Mouse (Mus musculus) CH12.LX (cell line): ENCODE data around the gene Pcdh9. TPM values are rescaled to one million over a fixed set of nuclear protein-coding genes. Genes with fewer than 3 reads are reported as not detected.

Experiments
- DNase-seq: peaks from one replicate; pipeline ENCODE4 v3.0.0-alpha.2; 2013; ENCODE audit errors: extremely low read depth
- H3K27ac ChIP-seq: 2 replicates; pipeline ENCODE4 v1.5.1; 2012; ENCODE audit warnings: low read depth, mild to moderate bottlenecking, control low read depth, moderate library complexity; ENCODE audit not compliant: insufficient read depth
- H3K27me3 ChIP-seq: replicated peaks from 2 replicates; pipeline ENCODE3; 2012; ENCODE audit warnings: inconsistent platforms
- H3K36me3 ChIP-seq, 2 experiments: replicated peaks in 1 of 2; 2 replicates each; pipeline versions ENCODE3 to v1.6.1; 2012; ENCODE audit warnings: inconsistent platforms in 1 of 2, low read length in 1 of 2, mild to moderate bottlenecking in 1 of 2, mixed read lengths in 1 of 2, moderate library complexity in 1 of 2; ENCODE audit not compliant: control insufficient read depth in 1 of 2, insufficient read depth in 1 of 2
- H3K4me1 ChIP-seq, 2 experiments: 2 replicates each; pipeline ENCODE4 v1.6.1; 2012; ENCODE audit warnings: inconsistent platforms in 1 of 2, moderate library complexity in 1 of 2; ENCODE audit not compliant: insufficient read depth in 2 of 2, control insufficient read depth in 1 of 2
- H3K4me2 ChIP-seq: 2 replicates; pipeline ENCODE4 v1.6.1; 2012; ENCODE audit warnings: low read depth, mild to moderate bottlenecking, control low read depth; ENCODE audit not compliant: poor library complexity, insufficient read depth, severe bottlenecking
- H3K4me3 ChIP-seq, 3 experiments: fragments of 150-350 bp in 1 of 3; sonication (generic) in 1 of 3; replicated peaks in 1 of 3; 2 replicates each; pipeline versions ENCODE3 to v1.5.1; 2011 to 2012; ENCODE audit warnings: low read depth in 2 of 3, low read length in 2 of 3, mild to moderate bottlenecking in 2 of 3, moderate library complexity in 2 of 3, control low read depth in 1 of 3, improper control_type of control experiment in 1 of 3, inconsistent platforms in 1 of 3, mixed read lengths in 1 of 3; ENCODE audit not compliant: poor library complexity in 1 of 3
- H3K79me2 ChIP-seq: replicated peaks from 2 replicates; pipeline ENCODE4 v1.6.1; 2012; ENCODE audit warnings: mild to moderate bottlenecking, moderate library complexity; ENCODE audit not compliant: control insufficient read depth, poor library complexity, insufficient read depth, severe bottlenecking; ENCODE audit errors: extremely low read depth
- H3K9ac ChIP-seq: 2 replicates; pipeline ENCODE4 v1.6.1; 2012; ENCODE audit warnings: low read depth, mild to moderate bottlenecking, control low read depth, moderate library complexity; ENCODE audit not compliant: insufficient read depth
- H3K9me3 ChIP-seq: replicated peaks from 2 replicates; pipeline ENCODE3; 2012; ENCODE audit warnings: low read length, inconsistent platforms, mixed read lengths
- BHLHE40 ChIP-seq: IDR thresholded peaks from 2 replicates; pipeline ENCODE4 v1.6.1; 2011; ENCODE audit warnings: mild to moderate bottlenecking, low read depth, low read length, improper control_type of control experiment
- CHD1 ChIP-seq: IDR thresholded peaks from 2 replicates; pipeline ENCODE4 v1.6.1; 2012; ENCODE audit warnings: low read depth, low read length, improper control_type of control experiment, inconsistent platforms
- CHD2 ChIP-seq: IDR thresholded peaks from 2 replicates; pipeline ENCODE4 v1.6.1; 2011; ENCODE audit warnings: low read length, improper control_type of control experiment
- CTCF ChIP-seq, 2 experiments: IDR thresholded peaks in 1 of 2; conservative IDR thresholded peaks in 1 of 2; 2 replicates each; pipeline ENCODE4 v1.5.1; 2011 to 2012; ENCODE audit warnings: low read depth in 2 of 2, low read length in 2 of 2, improper control_type of control experiment in 1 of 2, inconsistent platforms in 1 of 2, mild to moderate bottlenecking in 1 of 2, moderate library complexity in 1 of 2
- E2F4 ChIP-seq: IDR thresholded peaks from 2 replicates; pipeline ENCODE4 v1.6.1; 2011; ENCODE audit warnings: low read depth, low read length, improper control_type of control experiment; ENCODE audit not compliant: insufficient replicate concordance
- EP300 ChIP-seq: IDR thresholded peaks from 2 replicates; pipeline ENCODE4 v1.6.1; 2011; ENCODE audit warnings: low read length, improper control_type of control experiment
- GABPA ChIP-seq: IDR thresholded peaks from 2 replicates; pipeline ENCODE4 v1.6.1; 2012; ENCODE audit warnings: low read depth, low read length, improper control_type of control experiment, inconsistent platforms; ENCODE audit not compliant: insufficient replicate concordance
- MAZ ChIP-seq: IDR thresholded peaks from 2 replicates; pipeline ENCODE4 v1.6.1; 2012; ENCODE audit warnings: low read depth, mild to moderate bottlenecking, inconsistent platforms, low read length, improper control_type of control experiment, moderate library complexity
- MXI1 ChIP-seq: IDR thresholded peaks from 2 replicates; pipeline ENCODE4 v1.6.1; 2011; ENCODE audit warnings: mild to moderate bottlenecking, low read depth, low read length, improper control_type of control experiment
- MYC ChIP-seq: IDR thresholded peaks from 2 replicates; pipeline ENCODE4 v1.6.1; 2011; ENCODE audit warnings: low read depth, mild to moderate bottlenecking, improper control_type of control experiment, low read length
- PAX5 ChIP-seq: IDR thresholded peaks from 2 replicates; pipeline ENCODE4 v1.6.1; 2012; ENCODE audit warnings: low read length, inconsistent platforms, mixed read lengths
- RAD21 ChIP-seq: IDR thresholded peaks from 2 replicates; pipeline ENCODE4 v1.6.1; 2011; ENCODE audit warnings: low read depth, mild to moderate bottlenecking, low read length, improper control_type of control experiment, moderate library complexity
- SMC3 ChIP-seq: IDR thresholded peaks from 2 replicates; pipeline ENCODE4 v1.6.1; 2011; ENCODE audit warnings: low read depth, low read length, improper control_type of control experiment
- UBTF ChIP-seq: IDR thresholded peaks from 2 replicates; pipeline ENCODE4 v1.6.1; 2012; ENCODE audit warnings: low read depth, mild to moderate bottlenecking, inconsistent platforms, low read length, improper control_type of control experiment, moderate library complexity
- USF1 ChIP-seq: IDR thresholded peaks from 2 replicates; pipeline ENCODE4 v1.6.1; 2014; ENCODE audit warnings: low read depth, mild to moderate bottlenecking, inconsistent platforms, low read length, improper control_type of control experiment
- ZC3H11A ChIP-seq: IDR thresholded peaks from 2 replicates; pipeline ENCODE4 v1.6.1; 2012; ENCODE audit warnings: low read depth, mild to moderate bottlenecking, inconsistent platforms, low read length, improper control_type of control experiment
- ZKSCAN1 ChIP-seq: IDR thresholded peaks from 2 replicates; pipeline ENCODE4 v1.6.1; 2012; ENCODE audit warnings: low read depth, inconsistent platforms, low read length, improper control_type of control experiment, borderline replicate concordance
- ZNF384 ChIP-seq: IDR thresholded peaks from 2 replicates; pipeline ENCODE4 v1.6.1; 2012; ENCODE audit warnings: low read depth, low read length, improper control_type of control experiment, inconsistent platforms
- dilution Hi-C: fragments of 300-500 bp; cut with MboI; formaldehyde crosslinking; loops from 2 replicates; pipeline ENCODE4 v1.14.3; 2020; ENCODE audit warnings: low sequenced_read_pairs; ENCODE audit not compliant: extremely low pct_unique_long_range_greater_than_20kb, extremely low pct_ligation_motif_present
- in situ Hi-C: fragments of 300-500 bp; cut with MboI; formaldehyde crosslinking; loops from 3 replicates; pipeline ENCODE4 v1.14.3; 2019; ENCODE audit warnings: low sequenced_read_pairs, low pct_ligation_motif_present, low pct_unique_long_range_greater_than_20kb, mixed read lengths
- polyA plus RNA-seq: library from polyadenylated mRNA; unstranded; fragments of >175 nt; gene quantifications from 2 replicates; pipeline ENCODE4 v1.2.1, GENCODE M21; 2012; ENCODE audit warnings: low read depth; ENCODE audit not compliant: insufficient read length
- total RNA-seq, 2 experiments: library from RNA; depleted of rRNA; stranded (reverse); fragments of 300-350 nt in 1 of 2; fragments of >200 nt in 1 of 2; gene quantifications; 2 replicates each; pipeline ENCODE4 v1.2.3; 2012 to 2014

Gene Pcdh9
- total and polyA plus RNA-seq, 3 experiments, result not detected

GRCm38 (mm10) chr14:93898533-93898932 lies 8.1 kb upstream of the Pcdh9 start:
- Histone ChIP-seq H3K27ac (no peak overlapping the region), H3K36me3 (no peaks in the 10 kb centered on the region), H3K79me2 (no peaks in the 10 kb centered on the region), H3K4me3 (no peak overlapping the region), H3K27me3 (no peaks in the 10 kb centered on the region), H3K4me2 (no peak overlapping the region), H3K4me1 (no peaks in the 10 kb centered on the region), H3K9ac (no peak overlapping the region), H3K9me3 (no peaks in the 10 kb centered on the region)
- no peak for TF ChIP-seq ZC3H11A
- TF ChIP-seq E2F4, result no peak
- TF ChIP-seq RAD21, result peak; percentile 71
- no peak for TF ChIP-seq MXI1
- no peak for TF ChIP-seq PAX5
- no peak for TF ChIP-seq EP300
- peak in 1 of 2 experiments; percentile 59; a peak in 2 of 4 replicates for TF ChIP-seq CTCF (conservative IDR thresholded peaks at IDR 0.05 in 1 of 2, IDR thresholded peaks at IDR 0.05 in 1 of 2; ENCODE audit: low read depth in 2 of 2, low read length in 2 of 2)
- TF ChIP-seq UBTF, result no peak
- peak; percentile 23 for TF ChIP-seq SMC3
- TF ChIP-seq MAZ, result no peak
- peak; percentile 79 for TF ChIP-seq ZNF384
- DNase-seq, result peak; percentile 13
- dilution Hi-C loops (no loop called here), in situ Hi-C loops (no loop called here)

DNA sequence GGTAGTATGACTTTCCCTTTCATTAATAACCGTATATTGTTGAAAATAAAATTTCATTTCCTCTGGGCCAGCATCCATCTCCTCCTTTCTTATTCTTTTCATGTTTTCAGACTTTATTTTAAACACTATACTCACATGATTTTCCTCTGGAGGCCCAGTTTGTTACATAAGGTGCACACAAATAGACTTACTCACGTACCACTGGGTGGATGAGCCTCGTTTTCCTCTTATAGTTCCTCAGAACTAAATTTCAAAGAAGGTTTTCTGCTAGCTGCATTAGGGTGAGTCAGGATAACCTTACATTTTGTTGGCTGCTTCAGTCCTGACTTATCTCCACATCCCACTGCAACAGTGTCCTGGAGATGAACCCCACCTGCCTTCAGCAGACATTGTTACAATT lies 4.7 kb upstream of the Pcdh9 start:
- Histone ChIP-seq H3K79me2 (no peaks in the 10 kb centered on the region), H3K27me3 (no peaks in the 10 kb centered on the region), H3K27ac (no peak overlapping the region), H3K36me3 (no peaks in the 10 kb centered on the region), H3K4me3 (no peak overlapping the region), H3K9ac (no peak overlapping the region), H3K9me3 (peaks cover 14% of the 10 kb centered on the region), H3K4me1 (no peaks in the 10 kb centered on the region), H3K4me2 (no peak overlapping the region)
- no peak for DNase-seq
- dilution Hi-C loops, result no loop called here
- in situ Hi-C loops, result no loop called here
- TF ChIP-seq CTCF (conservative IDR thresholded peaks at IDR 0.05 in 1 of 2, IDR thresholded peaks at IDR 0.05 in 1 of 2; ENCODE audit: low read depth in 2 of 2, low read length in 2 of 2) (no peak), GABPA (no peak), CHD1 (no peak), CHD2 (no peak)

DNA sequence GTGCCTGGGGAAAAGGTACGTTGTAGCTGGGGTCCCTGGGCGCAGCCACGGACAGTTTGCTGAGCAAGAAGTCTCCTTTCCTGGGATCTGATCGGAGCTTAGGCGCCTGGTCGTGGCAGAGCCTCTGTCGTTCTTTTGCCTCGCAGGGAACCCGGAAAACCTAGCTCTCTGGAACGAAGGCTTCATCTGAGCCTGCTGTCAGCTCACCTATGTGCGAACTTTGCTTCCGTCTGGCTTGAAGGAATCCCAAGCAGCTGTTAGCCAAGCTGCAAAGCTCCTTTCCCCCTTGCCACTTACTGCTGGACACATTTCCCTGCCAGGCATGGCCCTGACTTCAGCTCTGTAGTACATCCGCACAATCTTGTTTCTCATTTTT lies 880 bp upstream of the Pcdh9 start:
- in situ Hi-C loops (no loop called here), dilution Hi-C loops (no loop called here)
- Histone ChIP-seq H3K27ac (no peak overlapping the region), H3K4me2 (no peak overlapping the region), H3K36me3 (no peaks in the 10 kb centered on the region), H3K27me3 (no peaks in the 10 kb centered on the region), H3K9me3 (peaks cover 38% of the 10 kb centered on the region), H3K9ac (no peak overlapping the region), H3K4me3 (no peak overlapping the region), H3K79me2 (no peaks in the 10 kb centered on the region), H3K4me1 (no peaks in the 10 kb centered on the region)
- no peak for DNase-seq
- TF ChIP-seq CHD2 (no peak), USF1 (no peak), ZKSCAN1 (no peak), BHLHE40 (no peak), MYC (no peak)
